Mouse (Mus musculus): ENCODE data around the gene Rnf123. TPM values are rescaled to one million over a fixed set of nuclear protein-coding genes. Genes with fewer than 3 reads are reported as not detected.

Gene Rnf123
- 52.1 TPM for polyA plus RNA-seq (2015; fragmentation: Illumina TruSeq; extraction: RNeasy Lipid Tissue Mini Kit (QIAGEN cat#74804); ENCODE audit: low read depth, low replicate concordance)

DNA sequence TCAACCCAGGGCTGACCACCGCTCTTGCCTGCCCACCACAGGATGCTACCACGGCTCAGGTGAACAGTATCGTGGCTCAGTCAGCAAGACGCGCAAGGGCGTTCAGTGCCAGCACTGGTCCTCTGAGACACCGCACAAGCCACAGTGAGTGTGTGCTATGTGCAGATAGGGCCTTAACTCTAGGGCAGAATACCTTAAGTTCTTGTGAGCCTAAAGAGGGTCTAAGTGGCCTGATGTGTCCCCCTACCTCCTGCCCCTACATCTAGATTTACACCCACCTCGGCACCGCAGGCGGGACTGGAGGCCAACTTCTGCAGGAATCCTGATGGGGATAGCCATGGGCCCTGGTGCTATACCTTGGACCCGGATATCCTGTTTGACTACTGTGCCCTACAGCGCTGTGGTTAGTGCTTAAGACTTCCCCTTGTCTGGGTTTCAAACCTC lies at the start of gene Rnf123:
Rnf123 (minus strand) TSS at position 359 of the 444 bp plus-strand sequence.

DNA sequence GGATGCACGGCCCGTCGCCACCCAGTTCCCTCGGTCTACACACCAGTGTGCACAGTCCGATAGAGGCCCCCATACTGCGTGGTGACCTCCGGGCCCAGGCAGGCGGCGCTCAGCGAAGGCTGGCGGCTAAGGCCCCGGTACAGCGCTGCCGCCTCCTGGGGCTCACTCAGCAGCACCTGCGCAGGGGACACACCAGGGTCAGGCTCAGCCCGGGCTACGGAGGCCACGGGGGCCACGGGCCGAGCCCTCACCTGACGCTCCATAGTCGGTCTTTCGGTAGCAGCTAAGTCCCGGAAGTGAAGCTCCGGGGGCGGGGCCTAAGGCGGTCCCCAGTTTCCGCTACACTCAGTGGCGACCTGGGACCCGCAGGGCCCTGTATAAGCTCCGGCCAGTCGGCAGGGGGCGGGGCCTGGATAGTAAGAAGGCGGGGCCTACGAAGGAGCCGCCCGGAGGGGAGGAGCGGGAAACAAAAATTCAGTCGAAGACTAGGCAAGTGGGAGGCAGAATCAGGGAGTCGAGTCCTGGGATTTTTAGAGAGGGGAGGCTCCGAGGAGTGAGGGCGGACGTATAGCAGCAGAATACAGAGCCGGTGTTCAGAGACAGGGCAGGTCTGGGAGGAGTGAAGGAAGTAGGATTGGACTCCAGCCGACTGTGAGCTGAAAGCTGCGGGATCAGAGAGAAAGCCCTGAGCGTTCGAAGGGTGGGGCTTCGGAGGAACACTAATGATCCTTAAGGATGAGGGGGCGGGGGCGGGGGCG lies 11.2 kb upstream of the Rnf123 start, which contains the start of gene Apeh:
Apeh (minus strand) TSS at position 423 of the 758 bp plus-strand sequence.

GRCm38 (mm10) chr9:108080168-108080567 lies 3.0 kb downstream of the Rnf123 start, which contains the start of gene Mst1:
Gene Mst1 (plus strand): TSS chr9:108080436.

GRCm38 (mm10) chr9:108052885-108053664 lies 30.1 kb downstream of the Rnf123 start, which contains the start of gene Amigo3:
Gene Amigo3 (plus strand): TSS chr9:108053159.

GRCm38 (mm10) chr9:108049016-108049455 lies 34.1 kb downstream of the Rnf123 start, which contains the start of gene Gmppb:
Gene Gmppb (plus strand): TSS chr9:108049242.

GRCm38 (mm10) chr9:108001922-108002770 lies 81.0 kb downstream of the Rnf123 start, which contains the start of gene Ip6k1:
Gene Ip6k1 (plus strand): TSS chr9:108002501.

Other genes starting within 250 kb of the Rnf123 start
- gene Rbm6, start 210.1 kb downstream of the Rnf123 start, polyA plus RNA-seq (2015; fragmentation: Illumina TruSeq; extraction: RNeasy Lipid Tissue Mini Kit (QIAGEN cat#74804); ENCODE audit: low read depth, low replicate concordance), result 40.5 TPM
- gene Mon1a, start 195.2 kb downstream of the Rnf123 start, polyA plus RNA-seq (2015; fragmentation: Illumina TruSeq; extraction: RNeasy Lipid Tissue Mini Kit (QIAGEN cat#74804); ENCODE audit: low read depth, low replicate concordance), result 19.2 TPM
- 0.59 TPM for gene Mst1r, start 176.5 kb downstream of the Rnf123 start, polyA plus RNA-seq (2015; fragmentation: Illumina TruSeq; extraction: RNeasy Lipid Tissue Mini Kit (QIAGEN cat#74804); ENCODE audit: low read depth, low replicate concordance)
- not detected for gene Actl11, start 154.9 kb downstream of the Rnf123 start, polyA plus RNA-seq (2015; fragmentation: Illumina TruSeq; extraction: RNeasy Lipid Tissue Mini Kit (QIAGEN cat#74804); ENCODE audit: low read depth, low replicate concordance)
- gene Camkv, start 147.7 kb downstream of the Rnf123 start, polyA plus RNA-seq (2015; fragmentation: Illumina TruSeq; extraction: RNeasy Lipid Tissue Mini Kit (QIAGEN cat#74804); ENCODE audit: low read depth, low replicate concordance), result 320 TPM
- gene Traip, start 133.2 kb downstream of the Rnf123 start, polyA plus RNA-seq (2015; fragmentation: Illumina TruSeq; extraction: RNeasy Lipid Tissue Mini Kit (QIAGEN cat#74804); ENCODE audit: low read depth, low replicate concordance), result 15.5 TPM
- 6.5 TPM for gene Uba7, start 107.8 kb downstream of the Rnf123 start, polyA plus RNA-seq (2015; fragmentation: Illumina TruSeq; extraction: RNeasy Lipid Tissue Mini Kit (QIAGEN cat#74804); ENCODE audit: low read depth, low replicate concordance)
- 0.46 TPM for gene Gm20661, start 100.3 kb downstream of the Rnf123 start, polyA plus RNA-seq (2015; fragmentation: Illumina TruSeq; extraction: RNeasy Lipid Tissue Mini Kit (QIAGEN cat#74804); ENCODE audit: low read depth, low replicate concordance)
- 4.2 TPM for gene Inka1, start 97.5 kb downstream of the Rnf123 start, polyA plus RNA-seq (2015; fragmentation: Illumina TruSeq; extraction: RNeasy Lipid Tissue Mini Kit (QIAGEN cat#74804); ENCODE audit: low read depth, low replicate concordance)
- 5.1 TPM for gene Cdhr4, start 90.8 kb downstream of the Rnf123 start, polyA plus RNA-seq (2015; fragmentation: Illumina TruSeq; extraction: RNeasy Lipid Tissue Mini Kit (QIAGEN cat#74804); ENCODE audit: low read depth, low replicate concordance)
- 5.0 TPM for gene Gm20662, start 87.0 kb downstream of the Rnf123 start, polyA plus RNA-seq (2015; fragmentation: Illumina TruSeq; extraction: RNeasy Lipid Tissue Mini Kit (QIAGEN cat#74804); ENCODE audit: low read depth, low replicate concordance)
- 160 TPM for gene Ip6k1, start 80.8 kb downstream of the Rnf123 start, polyA plus RNA-seq (2015; fragmentation: Illumina TruSeq; extraction: RNeasy Lipid Tissue Mini Kit (QIAGEN cat#74804); ENCODE audit: low read depth, low replicate concordance)
- 17.9 TPM for gene Gmppb, start 34.1 kb downstream of the Rnf123 start, polyA plus RNA-seq (2015; fragmentation: Illumina TruSeq; extraction: RNeasy Lipid Tissue Mini Kit (QIAGEN cat#74804); ENCODE audit: low read depth, low replicate concordance)
- gene Amigo3, start 30.2 kb downstream of the Rnf123 start, polyA plus RNA-seq (2015; fragmentation: Illumina TruSeq; extraction: RNeasy Lipid Tissue Mini Kit (QIAGEN cat#74804); ENCODE audit: low read depth, low replicate concordance), result 1.4 TPM
- gene Mst1, start 2.9 kb downstream of the Rnf123 start, polyA plus RNA-seq (2015; fragmentation: Illumina TruSeq; extraction: RNeasy Lipid Tissue Mini Kit (QIAGEN cat#74804); ENCODE audit: low read depth, low replicate concordance), result not detected
- 21.4 TPM for gene Apeh, start 11.3 kb upstream of the Rnf123 start, polyA plus RNA-seq (2015; fragmentation: Illumina TruSeq; extraction: RNeasy Lipid Tissue Mini Kit (QIAGEN cat#74804); ENCODE audit: low read depth, low replicate concordance)
- 87.7 TPM for gene Bsn, start 107.0 kb upstream of the Rnf123 start, polyA plus RNA-seq (2015; fragmentation: Illumina TruSeq; extraction: RNeasy Lipid Tissue Mini Kit (QIAGEN cat#74804); ENCODE audit: low read depth, low replicate concordance)
- 42.5 TPM for gene Dag1, start 180.6 kb upstream of the Rnf123 start, polyA plus RNA-seq (2015; fragmentation: Illumina TruSeq; extraction: RNeasy Lipid Tissue Mini Kit (QIAGEN cat#74804); ENCODE audit: low read depth, low replicate concordance)
- 118 TPM for gene Nicn1, start 207.1 kb upstream of the Rnf123 start, polyA plus RNA-seq (2015; fragmentation: Illumina TruSeq; extraction: RNeasy Lipid Tissue Mini Kit (QIAGEN cat#74804); ENCODE audit: low read depth, low replicate concordance)
- gene Amt, start 213.5 kb upstream of the Rnf123 start, polyA plus RNA-seq (2015; fragmentation: Illumina TruSeq; extraction: RNeasy Lipid Tissue Mini Kit (QIAGEN cat#74804); ENCODE audit: low read depth, low replicate concordance), result 37.8 TPM
- 211 TPM for gene Rhoa, start 222.8 kb upstream of the Rnf123 start, polyA plus RNA-seq (2015; fragmentation: Illumina TruSeq; extraction: RNeasy Lipid Tissue Mini Kit (QIAGEN cat#74804); ENCODE audit: low read depth, low replicate concordance)
- gene Tcta, start 222.8 kb upstream of the Rnf123 start, polyA plus RNA-seq (2015; fragmentation: Illumina TruSeq; extraction: RNeasy Lipid Tissue Mini Kit (QIAGEN cat#74804); ENCODE audit: low read depth, low replicate concordance), result 47.8 TPM